Mouse (Mus musculus): ENCODE results near the gene Cachd1.

Cachd1 gene

GRCm38 (mm10) chr4:100776043-100776870 is at the start of gene Cachd1:
TSS of gene Cachd1 (plus strand) at chr4:100776675.
- in situ Hi-C loops (cut with MboI): no loop called here

GRCm38 (mm10) chr4:100728896-100729479 is 47.5 kb upstream of the Cachd1 start:
- in situ Hi-C loops (cut with MboI): no loop called here

- in situ Hi-C loops (cut with MboI): no loop called here
Observed at GRCm38 (mm10) chr4:100735098-100735935, 41.2 kb upstream of the Cachd1 start.

GRCm38 (mm10) chr4:100735936-100736349 is 40.5 kb upstream of the Cachd1 start:
- in situ Hi-C loops (cut with MboI): no loop called here

DNA sequence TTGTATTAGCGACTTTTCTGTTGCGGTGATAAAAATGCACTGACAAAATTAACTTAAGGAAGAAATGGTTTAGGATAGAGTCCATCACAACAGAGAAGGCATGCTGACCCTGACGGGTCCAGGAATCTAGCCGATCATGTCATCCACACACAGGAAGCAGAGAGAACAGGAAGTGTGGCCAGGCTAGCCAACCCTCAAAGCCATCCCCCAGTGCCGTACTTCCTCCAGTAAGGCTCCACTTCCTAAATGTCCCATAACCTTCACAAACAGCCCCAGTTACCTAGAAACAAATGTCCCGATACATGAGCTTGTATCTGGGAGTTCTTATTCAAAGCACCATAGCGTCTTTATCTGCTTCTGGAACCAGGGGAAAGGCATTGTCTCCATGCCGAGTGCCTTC is 32.9 kb upstream of the Cachd1 start:
- in situ Hi-C loops (cut with MboI): no loop called here

DNA sequence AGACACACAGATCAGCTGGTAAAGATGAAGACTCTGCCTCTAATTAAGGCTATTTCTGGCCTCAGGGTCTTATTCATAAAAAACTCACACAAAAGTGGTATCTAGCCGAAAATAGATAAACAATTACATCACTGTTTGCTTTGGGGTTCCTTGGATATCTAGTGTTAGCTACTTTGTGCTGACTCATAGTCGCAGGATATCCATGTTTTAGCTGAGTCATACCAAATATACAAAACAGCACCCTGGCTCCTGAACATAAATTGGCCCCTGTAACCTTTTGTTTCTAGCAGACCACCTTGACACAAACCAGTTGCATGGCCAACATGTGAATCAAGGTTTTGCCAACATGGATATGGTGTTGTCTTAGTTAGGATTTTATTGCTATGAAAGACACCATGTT is 24.2 kb upstream of the Cachd1 start:
- in situ Hi-C loops (cut with MboI): no loop called here

DNA sequence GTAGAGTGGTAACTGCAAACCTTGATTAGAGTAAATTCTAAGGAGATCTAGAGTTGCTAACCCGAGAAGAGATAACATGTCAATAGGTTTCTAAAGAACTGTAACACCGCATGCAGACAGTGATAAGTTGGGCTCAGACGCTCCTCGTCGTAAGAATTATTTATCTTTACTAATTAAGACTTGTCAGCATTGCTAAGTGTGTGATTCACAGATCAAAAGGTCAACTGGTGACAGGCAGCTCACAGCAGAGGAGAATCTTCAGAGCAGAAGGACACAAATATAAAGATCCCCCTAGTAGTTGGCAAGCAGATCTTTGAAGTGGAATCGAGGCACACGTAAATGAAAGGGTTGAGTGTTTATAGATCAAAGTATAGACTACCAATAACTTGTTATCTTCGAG is 20.8 kb upstream of the Cachd1 start:
- in situ Hi-C loops (cut with MboI): no loop called here

- in situ Hi-C loops (cut with MboI): no loop called here
Observed at GRCm38 (mm10) chr4:100756499-100756898, 20.0 kb upstream of the Cachd1 start.

GRCm38 (mm10) chr4:100758265-100758898 is 18.1 kb upstream of the Cachd1 start:
- in situ Hi-C loops (cut with MboI): no loop called here

GRCm38 (mm10) chr4:100759603-100760002 is 16.9 kb upstream of the Cachd1 start:
- in situ Hi-C loops (cut with MboI): no loop called here

DNA sequence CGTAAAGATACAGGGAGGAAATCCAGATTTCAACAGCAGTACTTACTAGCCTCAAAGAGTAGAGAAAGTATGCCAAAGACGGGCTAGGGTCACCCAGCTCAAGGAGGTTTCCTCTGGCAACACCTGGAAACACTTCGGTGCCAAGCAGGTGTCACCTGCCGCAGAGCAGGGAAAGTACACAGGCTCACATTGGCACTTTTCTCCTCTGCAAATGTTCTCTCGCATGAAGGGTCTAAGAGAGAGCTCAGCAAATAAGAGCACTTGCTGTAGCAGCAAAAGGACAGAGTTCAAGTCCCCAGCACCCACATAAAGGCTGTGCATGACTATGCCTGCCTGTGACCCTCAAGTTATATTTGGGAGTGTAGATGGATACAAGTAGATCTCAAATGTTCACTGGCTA is 16.1 kb upstream of the Cachd1 start:
- in situ Hi-C loops (cut with MboI): no loop called here

DNA sequence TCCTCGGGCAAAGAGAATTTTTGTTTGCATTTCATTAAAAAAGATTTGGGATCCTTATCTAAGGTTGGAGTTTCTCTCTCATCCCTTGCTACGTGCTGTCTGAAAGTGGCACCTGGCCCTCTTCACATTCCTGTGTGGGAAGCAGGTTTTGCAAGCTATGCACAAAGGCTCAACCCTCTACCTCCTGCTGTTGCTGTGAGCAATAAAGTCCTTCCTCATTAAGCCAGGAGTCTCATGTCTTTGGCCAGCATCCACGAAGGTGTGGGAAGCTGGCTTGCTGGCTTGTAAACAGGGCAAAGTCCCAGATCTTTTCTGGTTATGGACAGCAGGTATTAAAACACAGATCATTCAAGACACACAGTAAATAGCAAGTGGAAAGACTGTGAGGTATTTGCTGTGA is 7.9 kb upstream of the Cachd1 start:
- in situ Hi-C loops (cut with MboI): no loop called here

GRCm38 (mm10) chr4:100776871-100777375 is 448 bp downstream of the Cachd1 start:
- in situ Hi-C loops (cut with MboI): no loop called here

- in situ Hi-C loops (cut with MboI): no loop called here
Observed at GRCm38 (mm10) chr4:100777376-100778041, 1.0 kb downstream of the Cachd1 start.

DNA sequence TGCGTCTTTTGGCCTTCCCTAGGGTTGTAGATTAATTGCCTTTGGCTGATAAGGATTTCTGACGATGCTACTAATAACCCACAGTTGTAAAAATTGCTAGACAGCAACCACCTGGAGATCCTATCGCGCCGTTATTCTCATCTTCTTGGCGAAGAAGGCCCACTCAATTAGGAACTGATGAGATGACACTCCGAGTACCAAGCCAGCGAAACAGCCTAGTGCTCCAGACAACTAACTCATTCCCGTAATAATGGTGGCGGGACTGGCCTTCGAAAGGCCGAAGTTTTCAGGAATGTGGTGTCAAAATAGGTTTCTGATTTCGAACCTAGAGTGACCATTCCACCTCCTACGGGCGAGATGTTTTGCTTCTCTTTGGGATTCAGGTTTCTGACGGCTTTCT is 1.6 kb downstream of the Cachd1 start:
- in situ Hi-C loops (cut with MboI): no loop called here

- in situ Hi-C loops (cut with MboI): no loop called here
Observed at GRCm38 (mm10) chr4:100779023-100779422, 2.5 kb downstream of the Cachd1 start.

- in situ Hi-C loops (cut with MboI): no loop called here
Observed at GRCm38 (mm10) chr4:100779695-100780094, 3.2 kb downstream of the Cachd1 start.

DNA sequence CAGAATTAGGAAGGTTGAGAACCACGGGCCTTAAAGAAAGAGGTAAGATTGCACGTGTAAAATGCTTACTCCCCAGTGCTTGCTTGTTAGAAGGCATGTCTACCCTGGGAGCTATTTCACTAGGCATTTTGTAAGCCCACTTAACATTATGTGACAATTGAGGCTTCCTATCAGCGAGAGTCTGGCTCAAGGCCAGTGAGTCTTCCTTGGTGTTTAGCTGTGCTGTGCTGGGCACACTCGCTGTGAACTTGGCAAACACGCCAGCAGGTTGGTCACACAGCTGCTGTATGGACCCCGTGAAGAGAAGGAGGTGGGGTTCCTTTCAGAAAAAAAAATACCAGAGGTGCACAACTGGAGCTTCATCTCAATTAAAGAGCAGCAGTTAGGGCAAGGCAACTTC is 4.4 kb downstream of the Cachd1 start:
- in situ Hi-C loops (cut with MboI): no loop called here

- in situ Hi-C loops (cut with MboI): no loop called here
Observed at GRCm38 (mm10) chr4:100782348-100782747, 5.9 kb downstream of the Cachd1 start.

GRCm38 (mm10) chr4:100782891-100783290 is 6.4 kb downstream of the Cachd1 start:
- in situ Hi-C loops (cut with MboI): no loop called here

- in situ Hi-C loops (cut with MboI): no loop called here
Observed at GRCm38 (mm10) chr4:100787201-100787600, 10.7 kb downstream of the Cachd1 start.
